Mouse (Mus musculus) spleen, adult 18-20 months (tissue): ENCODE measurements around the gene Gimap4.

Source experiments
- DNase-seq, 2 experiments: peaks; one replicate each; pipeline ENCODE4 v3.0.0; 2022; ENCODE audit warnings: mixed read lengths in 2 of 2

Gimap4 gene

DNA sequence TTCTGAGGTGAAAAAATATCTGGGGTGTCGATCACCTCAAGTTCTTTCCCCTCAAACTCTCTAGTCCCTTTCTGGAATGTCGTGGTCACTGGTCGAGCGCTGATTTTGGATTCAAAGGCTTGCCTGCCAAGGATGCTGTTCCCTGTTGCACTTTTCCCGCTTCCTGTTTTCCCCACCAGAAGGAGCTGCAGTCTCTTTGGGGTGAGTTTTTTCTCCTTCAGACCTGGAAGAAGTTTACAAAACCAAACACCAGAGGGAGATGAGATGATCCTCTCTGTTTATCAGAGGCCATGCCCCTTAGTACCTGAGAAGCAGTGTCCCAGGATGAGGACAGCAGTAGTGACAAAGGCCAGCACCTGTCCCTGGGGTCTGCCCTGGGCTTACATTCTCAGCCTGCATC, 18.3 kb downstream of the Gimap4 start:
- no peak for DNase-seq

DNA sequence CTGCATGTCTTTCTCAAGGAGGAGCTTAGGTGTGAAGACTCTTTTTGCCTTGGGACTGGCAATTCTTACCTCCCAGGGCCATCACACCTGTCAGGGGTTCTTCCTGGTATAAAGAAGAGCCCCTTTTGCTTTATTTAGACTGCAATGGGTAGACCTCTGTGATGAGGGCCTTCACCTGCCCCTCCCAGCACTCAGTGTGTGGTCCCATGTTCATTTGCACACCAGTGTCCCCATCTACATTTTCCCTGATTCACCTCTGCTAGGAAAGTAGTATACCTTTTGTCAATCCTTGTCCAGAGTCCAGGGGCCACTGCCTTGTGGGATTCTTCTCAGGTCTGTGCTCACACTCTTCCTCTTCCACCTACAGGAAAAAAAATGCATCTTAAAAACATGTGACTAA, 19.8 kb downstream of the Gimap4 start:
- peak in 1 of 2 experiments; percentile 5 for DNase-seq

- DNase-seq = no peak
Measured at GRCm38 (mm10) chr6:48706130-48706529, 21.8 kb downstream of the Gimap4 start.

GRCm38 (mm10) chr6:48718455-48718854, 34.1 kb downstream of the Gimap4 start, which contains the start of the genes Gm28053 and Gimap7:
Gene Gm28053 (plus strand): TSS chr6:48718607.
Gene Gimap7 (plus strand): TSS chr6:48718621.
- peak; percentile 59 to 66 for DNase-seq

GRCm38 (mm10) chr6:48720326-48720725, 36.0 kb downstream of the Gimap4 start:
- DNase-seq = no peak

GRCm38 (mm10) chr6:48723468-48723867, 39.1 kb downstream of the Gimap4 start:
- DNase-seq = no peak

GRCm38 (mm10) chr6:48725476-48725875, 41.1 kb downstream of the Gimap4 start:
- peak in 1 of 2 experiments; percentile 60 for DNase-seq

- no peak for DNase-seq
Measured at GRCm38 (mm10) chr6:48727761-48728160, 43.4 kb downstream of the Gimap4 start.

GRCm38 (mm10) chr6:48732864-48733304, 48.5 kb downstream of the Gimap4 start:
- DNase-seq = peak; percentile 55 to 69

- no peak for DNase-seq
Measured at GRCm38 (mm10) chr6:48733660-48734059, 49.3 kb downstream of the Gimap4 start.

- no peak for DNase-seq
Measured at GRCm38 (mm10) chr6:48737053-48737452, 52.7 kb downstream of the Gimap4 start.

DNA sequence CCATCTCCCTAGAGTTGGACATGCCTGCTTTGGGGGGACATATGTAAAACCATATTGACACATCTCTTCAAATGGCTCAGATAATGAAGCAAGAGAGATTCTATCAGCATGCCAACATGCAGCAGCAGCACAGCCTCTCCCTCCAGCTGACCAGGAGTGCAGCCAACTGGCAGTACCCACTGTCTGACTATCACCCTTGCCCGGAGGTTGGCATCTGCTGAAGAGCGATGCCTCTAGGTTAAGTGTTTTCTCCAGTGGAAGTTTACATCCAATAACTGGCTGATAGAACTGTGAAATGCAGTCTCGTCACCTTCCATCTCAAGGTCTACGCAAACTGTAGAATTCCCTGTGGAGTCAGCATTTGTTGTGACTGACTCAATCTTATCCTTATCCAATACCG, 53.3 kb downstream of the Gimap4 start:
- DNase-seq = no peak

DNA sequence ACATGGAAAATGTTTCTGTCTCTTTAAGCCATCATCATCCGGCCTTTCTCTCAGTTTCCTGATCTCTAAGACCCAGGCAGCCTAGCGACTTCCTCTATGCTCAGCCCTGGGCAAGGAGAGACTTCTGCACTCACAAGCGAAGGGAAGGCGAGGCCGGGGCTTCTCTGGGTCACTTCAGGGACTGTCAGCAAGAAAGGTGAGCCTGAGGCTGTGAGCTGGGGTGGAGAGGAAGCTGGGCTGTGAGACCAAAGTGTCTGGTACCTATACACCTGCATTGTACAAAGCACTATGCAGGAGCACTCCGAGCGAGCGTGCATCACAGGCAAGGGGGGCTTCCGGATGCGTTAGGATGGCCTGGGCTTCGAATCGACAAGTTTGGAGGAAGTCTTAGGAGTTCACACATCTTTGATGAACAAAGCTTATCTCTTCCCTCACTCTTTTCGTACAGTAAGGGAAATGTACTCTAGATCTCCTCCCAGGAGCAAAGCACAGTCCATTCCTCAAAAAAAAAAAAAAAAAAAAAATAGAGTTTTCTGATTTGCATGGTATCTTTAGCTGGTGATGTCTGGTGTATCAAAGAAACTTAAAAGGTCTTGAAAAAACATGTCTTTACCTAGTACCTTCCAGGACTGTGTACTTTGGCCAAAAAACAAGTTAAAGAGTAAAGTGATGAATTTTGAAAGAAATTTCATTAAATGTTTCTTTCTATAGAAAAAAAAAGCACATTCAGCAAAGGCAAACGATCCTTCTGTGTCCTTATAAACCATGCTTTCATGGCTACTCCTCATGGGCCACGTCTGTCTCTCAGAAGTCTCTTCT, 54.8 kb downstream of the Gimap4 start, which contains the start of gene Gimap1:
TSS of gene Gimap1 (plus strand) at position 94 of the 819 bp plus-strand sequence.
- peak; percentile 76 for DNase-seq

- DNase-seq = no peak
Measured at GRCm38 (mm10) chr6:48739780-48740055, 55.4 kb downstream of the Gimap4 start.

DNA sequence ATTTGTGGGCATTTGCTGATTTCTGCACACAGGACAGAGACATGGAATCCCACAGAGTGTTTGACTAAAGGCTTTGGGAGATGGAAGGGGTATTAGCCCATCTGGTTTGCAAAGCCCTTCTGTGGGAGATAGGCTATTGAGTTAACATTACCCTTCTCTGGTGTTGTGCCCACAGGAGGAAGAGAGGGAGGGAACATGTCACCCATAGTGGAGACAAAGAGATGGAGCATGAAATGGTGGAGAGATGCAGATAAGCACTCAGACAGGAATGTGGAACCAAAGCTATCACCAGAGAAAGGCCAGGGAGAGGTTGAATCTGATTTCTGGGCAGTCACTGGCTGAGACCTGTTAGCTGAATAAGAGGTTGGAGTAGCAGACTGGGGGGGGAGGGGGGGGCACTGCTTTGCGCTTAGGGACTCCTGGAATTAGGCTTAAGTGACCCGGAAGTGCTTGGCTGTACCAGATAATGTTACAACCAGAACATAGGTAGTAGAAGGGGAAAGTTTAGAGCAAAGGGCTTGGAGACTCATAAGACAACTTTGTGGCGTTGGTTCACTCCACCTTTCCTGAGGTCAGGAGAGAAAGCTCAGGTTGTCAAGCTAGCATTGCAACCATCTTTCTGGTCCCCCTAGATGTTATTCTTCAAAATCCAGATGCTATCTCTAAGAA, 56.3 kb downstream of the Gimap4 start:
- DNase-seq = no peak

GRCm38 (mm10) chr6:48741273-48741672, 56.9 kb downstream of the Gimap4 start:
- DNase-seq = no peak
